Mouse (Mus musculus) cerebral cortex, adult 2 months (tissue): Measurements from ENCODE around the gene Tenm4.

Experiments
- WGBS: fragments of 180-500 bp; shearing (Covaris S2); methylation state at CpG from one replicate; pipeline ENCODE4 v1.1.7; 2018; 5-methylcytosine and 5-hydroxymethylcytosine counted together

The Tenm4 gene

DNA sequence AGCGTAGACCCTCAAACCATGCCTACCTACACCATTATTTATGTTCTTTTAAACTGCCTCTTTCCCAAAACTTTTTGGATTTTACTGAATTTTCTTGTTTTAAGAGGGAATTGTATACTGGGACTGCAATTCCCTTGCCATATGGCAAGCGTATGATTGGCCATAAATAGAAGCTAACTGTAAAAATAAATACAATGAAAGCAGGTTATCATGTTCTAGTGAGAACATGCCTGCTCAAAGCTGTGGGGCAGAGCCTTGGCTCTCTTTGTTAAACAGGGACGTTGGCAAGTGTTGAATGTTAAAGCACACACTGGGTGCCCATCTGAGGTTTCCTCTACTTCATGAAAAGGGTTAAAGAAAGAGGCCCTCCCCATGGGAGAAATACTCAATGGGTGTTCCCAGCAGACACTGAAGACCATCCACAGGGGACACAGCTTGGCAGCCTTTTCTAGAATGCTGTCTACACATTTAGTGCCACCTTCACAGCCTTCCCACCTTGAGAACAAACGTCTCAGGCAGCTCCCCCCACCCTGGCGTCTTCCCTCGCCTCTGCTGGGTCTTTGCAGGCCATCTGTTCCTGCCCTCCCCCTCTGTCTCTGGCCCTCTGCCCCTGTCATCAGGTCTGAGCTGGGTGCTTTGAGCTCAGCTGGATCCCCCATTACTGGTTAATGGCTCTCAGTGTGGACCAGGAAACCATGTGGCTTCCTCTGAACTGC lies 480.7 kb downstream of the Tenm4 start:
- 28% methylated on average over 6 of the region's 6 CpGs for WGBS

- WGBS = 47% methylated on average over 3 of the region's 3 CpGs
Observed at GRCm38 (mm10) chr7:96652844-96653243, 481.8 kb downstream of the Tenm4 start.

- 74% methylated on average over 2 of the region's 2 CpGs for WGBS
Observed at GRCm38 (mm10) chr7:96654206-96654605, 483.2 kb downstream of the Tenm4 start.

GRCm38 (mm10) chr7:96655096-96655716 lies 484.2 kb downstream of the Tenm4 start:
- WGBS = 78% methylated on average over 3 of the region's 3 CpGs

- WGBS = 47% methylated on average over 13 of the region's 13 CpGs
Observed at GRCm38 (mm10) chr7:96657101-96657830, 486.2 kb downstream of the Tenm4 start.

- 85% methylated on average over 11 of the region's 11 CpGs for WGBS
Observed at GRCm38 (mm10) chr7:96657857-96658580, 487.0 kb downstream of the Tenm4 start.

- 63% methylated on average over 3 of the region's 3 CpGs for WGBS
Observed at GRCm38 (mm10) chr7:96660907-96661306, 489.9 kb downstream of the Tenm4 start.

GRCm38 (mm10) chr7:96661352-96662169 lies 490.5 kb downstream of the Tenm4 start:
- WGBS = 84% methylated on average over 12 of the region's 12 CpGs

DNA sequence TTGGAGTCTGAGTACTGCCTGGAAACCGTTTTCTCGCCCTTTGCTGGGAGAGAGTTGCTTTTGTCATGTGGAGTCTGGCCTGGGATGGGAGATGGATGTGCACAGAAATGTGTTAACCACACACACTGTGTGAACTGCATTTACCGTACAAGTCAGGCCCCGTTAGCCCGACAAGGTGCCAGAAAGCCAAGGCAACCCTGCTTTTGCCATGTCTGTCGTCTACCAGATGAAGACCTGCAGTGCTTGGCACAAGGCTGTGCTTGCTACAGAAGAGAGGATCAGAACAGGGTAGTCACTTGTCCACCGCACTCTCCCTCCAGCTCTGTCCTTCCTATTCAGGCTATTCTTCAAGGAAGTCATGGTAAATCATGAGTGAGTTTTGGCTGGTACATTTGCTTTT lies 492.3 kb downstream of the Tenm4 start:
- WGBS = 73% methylated on average over 7 of the region's 7 CpGs

- WGBS = 72% methylated on average over 8 of the region's 8 CpGs
Observed at GRCm38 (mm10) chr7:96666366-96666896, 495.4 kb downstream of the Tenm4 start.

- WGBS = 93% methylated on average over 6 of the region's 6 CpGs
Observed at GRCm38 (mm10) chr7:96667688-96668087, 496.6 kb downstream of the Tenm4 start.

DNA sequence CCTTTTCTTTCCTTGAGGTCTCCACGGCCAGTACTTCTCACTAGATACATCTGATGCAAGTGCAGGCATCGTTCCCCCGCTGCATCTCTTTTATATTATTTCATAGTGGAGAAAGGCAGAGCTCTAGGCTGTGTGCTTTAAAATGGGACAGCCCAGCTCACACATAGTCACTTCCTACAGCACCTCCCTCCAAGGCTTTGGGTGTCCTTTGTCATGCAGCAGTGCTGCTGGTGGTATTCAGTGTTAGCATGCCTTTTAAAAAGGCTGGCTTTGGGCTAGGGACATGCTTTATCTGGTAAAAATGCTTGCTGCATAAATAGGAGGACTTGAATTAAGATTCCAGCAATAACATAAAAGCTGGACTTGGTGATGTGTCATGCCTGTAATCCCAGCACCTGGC lies 499.0 kb downstream of the Tenm4 start:
- 68% methylated on average over 3 of the region's 3 CpGs for WGBS

DNA sequence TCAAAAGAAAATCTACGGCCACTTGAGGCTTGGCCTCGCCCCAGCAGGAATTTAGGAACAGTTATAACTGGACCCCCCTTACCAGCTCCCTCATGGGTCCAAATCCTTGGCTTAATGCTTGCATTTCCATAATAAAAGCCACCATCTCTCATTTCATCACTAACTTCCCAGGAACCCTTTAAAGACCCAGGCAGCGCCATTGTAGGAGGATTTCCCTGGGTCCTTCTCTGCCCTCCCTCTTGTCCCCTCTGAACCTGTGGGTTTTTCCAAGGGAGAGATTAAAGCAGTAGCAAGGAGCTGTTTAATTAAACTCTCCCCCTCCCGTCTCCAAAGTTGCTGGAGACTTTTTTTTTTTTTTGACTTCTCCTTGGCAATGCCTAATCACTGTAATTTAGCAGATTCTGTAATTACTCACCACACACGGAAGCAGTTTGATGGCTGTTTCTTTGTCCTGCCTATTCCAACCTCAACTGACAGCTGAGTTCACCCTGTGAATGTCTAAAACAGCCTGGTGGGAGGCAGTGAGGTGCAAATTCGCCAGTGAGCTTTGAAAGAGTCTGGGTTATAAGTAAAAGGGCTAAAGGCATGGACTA lies 501.4 kb downstream of the Tenm4 start:
- 56% methylated on average over 6 of the region's 6 CpGs for WGBS

DNA sequence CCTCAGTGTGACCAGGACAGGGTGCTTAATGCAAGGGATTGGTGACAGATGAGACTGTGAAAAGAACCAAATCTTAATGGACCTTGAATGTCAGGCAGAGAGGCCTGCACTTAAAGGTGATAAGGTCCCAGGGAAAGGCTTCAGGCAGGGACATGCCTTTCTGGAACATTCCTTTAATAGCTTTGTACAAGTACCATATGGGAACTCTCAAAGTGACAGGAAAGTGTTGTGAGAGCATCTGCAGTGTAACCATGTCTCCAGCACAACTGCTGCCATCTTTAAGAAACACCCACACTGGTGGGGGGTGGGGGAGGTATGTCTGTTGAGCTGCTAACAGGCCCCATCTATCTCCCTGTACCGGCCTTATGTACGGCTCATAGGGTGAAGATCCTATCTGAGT lies 506.0 kb downstream of the Tenm4 start:
- 61% methylated on average over 2 of the region's 2 CpGs for WGBS

GRCm38 (mm10) chr7:96678236-96678635 lies 507.2 kb downstream of the Tenm4 start:
- 66% methylated on average over 4 of the region's 4 CpGs for WGBS

GRCm38 (mm10) chr7:96679746-96680145 lies 508.7 kb downstream of the Tenm4 start:
- 83% methylated on average over 1 of the region's 1 CpGs for WGBS

GRCm38 (mm10) chr7:96680405-96680804 lies 509.4 kb downstream of the Tenm4 start:
- WGBS = 55% methylated on average over 5 of the region's 5 CpGs

DNA sequence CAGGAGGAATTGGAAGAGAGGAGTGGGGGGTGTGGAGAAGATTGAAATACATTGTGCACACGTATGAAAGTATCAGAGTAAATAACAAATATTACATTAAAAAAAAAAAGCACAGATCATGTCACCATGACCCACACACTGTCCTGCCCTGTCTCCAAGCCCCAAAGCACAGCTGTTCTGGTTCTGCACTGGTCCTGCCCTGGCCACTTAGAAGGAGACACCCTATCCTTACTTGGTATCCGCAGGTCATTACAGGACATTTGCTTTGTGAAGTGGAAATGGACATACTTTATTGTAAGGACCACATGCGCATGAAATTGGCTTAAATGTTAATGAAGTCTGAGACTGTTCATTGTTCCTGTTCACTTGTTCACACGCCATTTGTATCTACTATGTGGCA lies 510.8 kb downstream of the Tenm4 start:
- WGBS = 78% methylated on average over 4 of the region's 4 CpGs

DNA sequence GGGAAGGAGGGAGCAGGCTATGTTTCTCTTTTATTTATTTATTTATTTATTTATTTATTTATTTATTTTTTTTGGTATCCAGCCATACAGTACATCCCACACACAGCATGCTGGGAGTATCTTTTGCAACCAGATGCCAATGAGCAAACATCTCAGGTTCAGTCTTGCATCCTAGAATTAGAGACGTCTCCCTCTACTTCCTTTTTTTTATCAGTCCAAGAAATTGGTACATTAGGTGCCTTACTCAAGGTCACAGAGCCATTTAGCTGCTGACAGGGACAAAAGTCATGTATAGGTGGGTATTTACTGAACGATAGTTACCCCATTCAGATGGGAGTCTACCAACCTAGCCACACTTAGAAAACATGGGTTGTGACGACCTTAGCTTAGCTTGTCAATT lies 517.1 kb downstream of the Tenm4 start:
- WGBS = 93% methylated on average over 3 of the region's 3 CpGs

- 81% methylated on average over 8 of the region's 8 CpGs for WGBS
Observed at GRCm38 (mm10) chr7:96701097-96701845, 530.2 kb downstream of the Tenm4 start.
